Mouse (Mus musculus): ENCODE measurements at regions not wholly inside any gene's neighbourhood (a gene's known extent, or its start where the extent isn't known, plus 50 kb on each side); places are given as distances from the start of the nearest gene placed in this dataset.

- Histone ChIP-seq H3K4me3 (replicated peaks) (no peak overlapping the region), H3K36me3 (replicated peaks; ENCODE audit: low read length) (no peaks in the 10 kb centered on the region), H3K9me3 (no peaks in the 10 kb centered on the region), H3K4me1 (peaks cover 5% of the 10 kb centered on the region), H3K27me3 (replicated peaks) (no peaks in the 10 kb centered on the region)
- no peak for TF ChIP-seq FLI1 (IDR thresholded peaks at IDR 0.05; ENCODE audit: low read length)
- TF ChIP-seq GATA1 (IDR thresholded peaks at IDR 0.05; ENCODE audit: borderline replicate concordance, low read length), result no peak
Observed at GRCm38 (mm10) chr1:105430712-105431111, 74.2 kb upstream of the Rnf152 start.

GRCm38 (mm10) chr1:105428165-105428564 lies 71.7 kb upstream of the Rnf152 start:
- Histone ChIP-seq H3K36me3 (replicated peaks; ENCODE audit: low read length) (no peaks in the 10 kb centered on the region), H3K27me3 (replicated peaks) (no peaks in the 10 kb centered on the region), H3K4me1 (no peaks in the 10 kb centered on the region), H3K9me3 (no peaks in the 10 kb centered on the region), H3K4me3 (replicated peaks) (no peak overlapping the region)
- TF ChIP-seq FLI1 (IDR thresholded peaks at IDR 0.05; ENCODE audit: low read length), result no peak
- TF ChIP-seq GATA1 (IDR thresholded peaks at IDR 0.05; ENCODE audit: borderline replicate concordance, low read length), result no peak

- TF ChIP-seq FLI1 (IDR thresholded peaks at IDR 0.05; ENCODE audit: low read length), result no peak
- TF ChIP-seq GATA1 (IDR thresholded peaks at IDR 0.05; ENCODE audit: borderline replicate concordance, low read length), result no peak
- no peaks in the 10 kb centered on the region for H3K9me3 ChIP-seq
- H3K27me3 ChIP-seq (replicated peaks), result no peaks in the 10 kb centered on the region
- H3K4me3 ChIP-seq (replicated peaks), result no peak overlapping the region
- no peaks in the 10 kb centered on the region for H3K36me3 ChIP-seq (replicated peaks; ENCODE audit: low read length)
- H3K4me1 ChIP-seq, result no peaks in the 10 kb centered on the region
Observed at GRCm38 (mm10) chr1:105426086-105426485, 69.6 kb upstream of the Rnf152 start.

GRCm38 (mm10) chr1:105423380-105423779 lies 66.9 kb upstream of the Rnf152 start:
- no peaks in the 10 kb centered on the region for H3K9me3 ChIP-seq
- H3K4me1 ChIP-seq, result no peaks in the 10 kb centered on the region
- no peaks in the 10 kb centered on the region for H3K27me3 ChIP-seq (replicated peaks)
- no peaks in the 10 kb centered on the region for H3K36me3 ChIP-seq (replicated peaks; ENCODE audit: low read length)
- no peak for TF ChIP-seq FLI1 (IDR thresholded peaks at IDR 0.05; ENCODE audit: low read length)
- TF ChIP-seq GATA1 (IDR thresholded peaks at IDR 0.05; ENCODE audit: borderline replicate concordance, low read length), result no peak
- H3K4me3 ChIP-seq (replicated peaks), result no peak overlapping the region

- TF ChIP-seq FLI1 (IDR thresholded peaks at IDR 0.05; ENCODE audit: low read length) (no peak), GATA1 (IDR thresholded peaks at IDR 0.05; ENCODE audit: borderline replicate concordance, low read length) (no peak)
- no peaks in the 10 kb centered on the region for H3K9me3 ChIP-seq
- H3K36me3 ChIP-seq (replicated peaks; ENCODE audit: low read length), result no peaks in the 10 kb centered on the region
- H3K27me3 ChIP-seq (replicated peaks), result no peaks in the 10 kb centered on the region
- no peaks in the 10 kb centered on the region for H3K4me1 ChIP-seq
- H3K4me3 ChIP-seq (replicated peaks), result no peak overlapping the region
Observed at GRCm38 (mm10) chr1:105422945-105423344, 66.4 kb upstream of the Rnf152 start.

GRCm38 (mm10) chr1:105420374-105421046 lies 64.0 kb upstream of the Rnf152 start:
- no peak overlapping the region for H3K4me3 ChIP-seq (replicated peaks)
- no peaks in the 10 kb centered on the region for H3K9me3 ChIP-seq
- H3K4me1 ChIP-seq, result no peaks in the 10 kb centered on the region
- no peaks in the 10 kb centered on the region for H3K36me3 ChIP-seq (replicated peaks; ENCODE audit: low read length)
- TF ChIP-seq GATA1 (IDR thresholded peaks at IDR 0.05; ENCODE audit: borderline replicate concordance, low read length), result no peak
- no peak for TF ChIP-seq FLI1 (IDR thresholded peaks at IDR 0.05; ENCODE audit: low read length)
- no peaks in the 10 kb centered on the region for H3K27me3 ChIP-seq (replicated peaks)
